Mouse (Mus musculus) liver, embryonic 16.5 days (tissue): Measurements from ENCODE around the gene Cramp1l. TPM values are rescaled to one million over a fixed set of nuclear protein-coding genes. Genes with fewer than 3 reads are reported as not detected.
"Not testable (repeated sequence)": the region's sequence is repeated elsewhere in the genome, so short reads cannot be mapped to it uniquely, and the experiment has no call there.

ENCODE experiments used
- ATAC-seq: fragments of 200-750 bp; cut with Nextera tagmentation; 2 replicates; pipeline ENCODE4 v1.8.0; 2017; ENCODE audit warnings: low read depth, mild to moderate bottlenecking, moderate number of reproducible peaks, moderate library complexity
- H3K27ac ChIP-seq: fragments of 300-500 bp; sonication (generic); 2 replicates; pipeline ENCODE4 v1.5.1; 2014; ENCODE audit warnings: mild to moderate bottlenecking, low read length
- H3K27me3 ChIP-seq: fragments of 300-500 bp; sonication (generic); 2 replicates; pipeline ENCODE4 v1.6.1; 2014; ENCODE audit warnings: low read depth, low read length, mixed read lengths; ENCODE audit not compliant: control insufficient read depth, insufficient read depth
- H3K36me3 ChIP-seq: fragments of 300-500 bp; sonication (generic); 2 replicates; pipeline ENCODE4 v1.6.1; 2014; ENCODE audit warnings: mild to moderate bottlenecking; ENCODE audit not compliant: control insufficient read depth, insufficient read depth
- H3K4me1 ChIP-seq: fragments of 300-500 bp; sonication (generic); 2 replicates; pipeline ENCODE4 v1.6.1; 2014; ENCODE audit warnings: low read depth, low read length, mixed read lengths; ENCODE audit not compliant: control insufficient read depth
- H3K4me2 ChIP-seq: fragments of 300-500 bp; sonication (generic); 2 replicates; pipeline ENCODE4 v1.6.1; 2014; ENCODE audit warnings: low read depth, low read length, mixed read lengths
- H3K4me3 ChIP-seq: fragments of 300-500 bp; sonication (generic); 2 replicates; pipeline ENCODE4 v1.5.1; 2014; ENCODE audit warnings: low read depth, mild to moderate bottlenecking, low read length
- H3K9ac ChIP-seq: fragments of 300-500 bp; sonication (generic); 2 replicates; pipeline ENCODE4 v1.6.1; 2014; ENCODE audit warnings: low read depth, low read length
- H3K9me3 ChIP-seq: fragments of 300-500 bp; sonication (generic); replicated peaks from 2 replicates; pipeline ENCODE4 v1.6.1; 2016; ENCODE audit warnings: low read length; ENCODE audit not compliant: control insufficient read depth
- WGBS: fragments of 180-500 bp; shearing (Covaris S2); extraction: QIAGEN DNeasy Blood & Tissue Kit; methylation state at CpG from one replicate; pipeline ENCODE4 v1.1.7; 2014; ENCODE audit not compliant: insufficient replicate concordance; 5-methylcytosine and 5-hydroxymethylcytosine counted together
- polyA plus RNA-seq: library from polyadenylated mRNA; unstranded; fragments of >200 nt; fragmentation: Nextera tagmentation; extraction: Ambion mirVana; gene quantifications from 2 replicates; pipeline ENCODE4 v1.2.1, GENCODE M21; 2015

Gene Cramp1l
- polyA plus RNA-seq, 1 experiment from 2014 or later = 2.9 TPM

DNA sequence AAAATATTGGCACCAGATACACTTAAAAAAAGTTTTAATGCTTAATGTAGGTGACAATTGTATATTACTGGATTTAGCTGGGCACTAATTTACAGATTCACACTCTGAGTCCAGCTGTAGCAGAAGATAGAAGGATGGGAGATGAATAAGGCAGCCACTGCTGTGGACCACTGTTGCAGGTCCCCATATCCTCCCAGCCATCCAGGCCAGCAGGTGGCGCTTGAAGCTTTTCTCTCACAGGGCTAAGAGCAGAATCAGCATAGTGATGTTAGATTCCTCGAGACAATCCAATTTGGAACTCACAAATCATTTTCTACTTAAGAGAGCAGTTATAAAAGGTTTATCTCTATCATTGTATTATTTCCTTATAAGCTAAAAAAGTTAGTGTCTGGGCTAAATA lies 73.1 kb downstream of the Cramp1l start:
- WGBS = 7% methylated on average over 2 of the region's 2 CpGs
- not testable (repeated sequence) for H3K27ac ChIP-seq, H3K36me3 ChIP-seq, H3K4me3 ChIP-seq, H3K9me3 ChIP-seq, H3K4me2 ChIP-seq, H3K27me3 ChIP-seq, H3K4me1 ChIP-seq, H3K9ac ChIP-seq
- ATAC-seq = peak; percentile 62

GRCm38 (mm10) chr17:24937266-24937665 lies 78.3 kb downstream of the Cramp1l start:
- 47% methylated on average over 6 of the region's 6 CpGs for WGBS
- H3K9me3 ChIP-seq = no peaks in the 10 kb centered on the region
- 0 out of 2 replicates have a peak, but pooled peaks cover 2% of the 10 kb centered on the region for H3K36me3 ChIP-seq
- H3K27ac ChIP-seq = peak overlapping the region; percentile 90
- H3K4me1 ChIP-seq = peaks cover 30% of the 10 kb centered on the region
- no peak for ATAC-seq
- H3K9ac ChIP-seq = peak overlapping the region; percentile 90
- H3K4me3 ChIP-seq = peak overlapping the region; percentile 78
- H3K4me2 ChIP-seq = peak overlapping the region; percentile 95
- H3K27me3 ChIP-seq = no peaks in the 10 kb centered on the region

- under 1% methylated on average over 77 of the region's 78 CpGs for WGBS
- peak; percentile 99 for ATAC-seq
- H3K27me3 ChIP-seq = no peaks in the 10 kb centered on the region
- H3K9ac ChIP-seq = peak within 1 kb of the TSS; percentile 90
- peak within 1 kb of the TSS; percentile 95 for H3K4me2 ChIP-seq
- H3K4me1 ChIP-seq = peaks cover 30% of the 10 kb centered on the region
- H3K36me3 ChIP-seq = peaks cover 2% of the 10 kb centered on the region; the same call in 1 of the 2 replicates
- H3K9me3 ChIP-seq = no peaks in the 10 kb centered on the region
- peak within 1 kb of the TSS; percentile 90 for H3K27ac ChIP-seq
- H3K4me3 ChIP-seq = peak within 1 kb of the TSS; percentile 78
These were observed 79.0 kb downstream of the Cramp1l start, which contains the start of gene Mapk8ip3 for GRCm38 (mm10) chr17:24936259-24937237. TSS of gene Mapk8ip3 (minus strand) at chr17:24936977.

GRCm38 (mm10) chr17:24935666-24936065 lies 79.9 kb downstream of the Cramp1l start:
- H3K36me3 ChIP-seq = peaks cover 2% of the 10 kb centered on the region; the same call in 1 of the 2 replicates
- H3K9ac ChIP-seq = peak overlapping the region; percentile 90
- H3K4me3 ChIP-seq = peak overlapping the region; percentile 78
- H3K27ac ChIP-seq = peak overlapping the region; percentile 56
- no peak for ATAC-seq
- peaks cover 30% of the 10 kb centered on the region for H3K4me1 ChIP-seq
- peak overlapping the region; percentile 95 for H3K4me2 ChIP-seq
- no peaks in the 10 kb centered on the region for H3K9me3 ChIP-seq
- H3K27me3 ChIP-seq = no peaks in the 10 kb centered on the region

DNA sequence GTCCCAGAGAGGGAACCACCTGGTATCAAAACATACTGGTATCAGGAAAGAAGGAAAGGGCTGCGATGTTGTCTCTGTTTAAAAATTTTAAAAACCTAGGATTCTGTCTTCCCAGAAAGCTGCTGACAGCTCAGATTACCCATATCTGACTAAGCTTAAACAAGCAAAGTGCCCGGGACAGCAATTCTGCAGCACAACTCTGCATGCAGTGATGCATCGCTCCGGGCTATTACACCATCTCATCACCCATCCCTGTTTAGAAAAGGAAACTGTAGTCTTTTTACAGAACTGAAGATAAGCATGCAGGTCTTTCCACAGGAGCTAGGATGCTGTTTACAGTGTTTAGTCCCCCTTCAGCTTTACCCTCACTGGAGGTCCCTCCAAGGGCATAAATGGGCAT lies 80.7 kb downstream of the Cramp1l start:
- H3K27ac ChIP-seq = peak overlapping the region; percentile 21
- H3K4me2 ChIP-seq = peak overlapping the region; percentile 95
- no peak for ATAC-seq
- peaks cover 2% of the 10 kb centered on the region; the same call in 1 of the 2 replicates for H3K36me3 ChIP-seq
- H3K4me1 ChIP-seq = peaks cover 30% of the 10 kb centered on the region
- H3K9ac ChIP-seq = peak overlapping the region; percentile 90
- H3K9me3 ChIP-seq = no peaks in the 10 kb centered on the region
- WGBS = 65% methylated on average over 4 of the region's 4 CpGs
- peak overlapping the region; percentile 78 for H3K4me3 ChIP-seq
- no peaks in the 10 kb centered on the region for H3K27me3 ChIP-seq

- H3K36me3 ChIP-seq = peaks cover 2% of the 10 kb centered on the region; the same call in 1 of the 2 replicates
- no peak overlapping the region for H3K4me3 ChIP-seq
- H3K4me1 ChIP-seq = peaks cover 30% of the 10 kb centered on the region
- no peaks in the 10 kb centered on the region for H3K9me3 ChIP-seq
- H3K27me3 ChIP-seq = no peaks in the 10 kb centered on the region
- H3K4me2 ChIP-seq = no peak overlapping the region
- no peak overlapping the region for H3K27ac ChIP-seq
- H3K9ac ChIP-seq = no peak overlapping the region
- no peak for ATAC-seq
- 70% methylated on average over 4 of the region's 4 CpGs for WGBS
These were observed 82.4 kb downstream of the Cramp1l start for GRCm38 (mm10) chr17:24933163-24933562.

- no peak overlapping the region for H3K27ac ChIP-seq
- no peak for ATAC-seq
- H3K9me3 ChIP-seq = no peaks in the 10 kb centered on the region
- H3K36me3 ChIP-seq = peaks cover 7% of the 10 kb centered on the region
- H3K4me1 ChIP-seq = peaks cover 30% of the 10 kb centered on the region
- no peak overlapping the region for H3K9ac ChIP-seq
- WGBS = 84% methylated on average over 4 of the region's 4 CpGs
- H3K4me2 ChIP-seq = no peak overlapping the region
- no peak overlapping the region for H3K4me3 ChIP-seq
- H3K27me3 ChIP-seq = no peaks in the 10 kb centered on the region
These were observed 83.2 kb downstream of the Cramp1l start for GRCm38 (mm10) chr17:24932431-24932830.

DNA sequence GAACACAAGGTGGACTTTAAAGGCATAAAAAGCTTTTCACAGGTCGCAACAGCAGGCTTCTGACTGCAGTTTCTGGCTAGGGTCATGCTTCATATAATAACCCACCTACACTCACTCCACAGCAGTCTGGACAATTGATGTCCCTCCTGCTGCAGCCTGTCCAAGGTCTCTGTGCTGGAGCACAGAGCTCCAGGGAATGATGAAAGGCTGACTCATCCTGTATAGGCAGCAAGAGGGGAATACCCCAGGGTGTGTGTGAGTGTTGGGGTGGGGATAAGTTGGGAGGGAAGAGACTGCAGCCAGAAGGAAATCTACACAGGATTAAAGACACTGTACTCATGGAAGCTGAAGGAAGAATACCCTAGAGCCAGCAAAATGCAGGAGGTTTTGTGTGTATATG lies 86.1 kb downstream of the Cramp1l start:
- Histone ChIP-seq H3K4me3 (no peak overlapping the region), H3K4me2 (no peak overlapping the region), H3K4me1 (peaks cover 14% of the 10 kb centered on the region), H3K27me3 (no peaks in the 10 kb centered on the region), H3K9me3 (no peaks in the 10 kb centered on the region), H3K27ac (no peak overlapping the region), H3K9ac (no peak overlapping the region), H3K36me3 (peaks cover 23% of the 10 kb centered on the region)
- 88% methylated on average over 1 of the region's 1 CpGs for WGBS
- no peak for ATAC-seq

DNA sequence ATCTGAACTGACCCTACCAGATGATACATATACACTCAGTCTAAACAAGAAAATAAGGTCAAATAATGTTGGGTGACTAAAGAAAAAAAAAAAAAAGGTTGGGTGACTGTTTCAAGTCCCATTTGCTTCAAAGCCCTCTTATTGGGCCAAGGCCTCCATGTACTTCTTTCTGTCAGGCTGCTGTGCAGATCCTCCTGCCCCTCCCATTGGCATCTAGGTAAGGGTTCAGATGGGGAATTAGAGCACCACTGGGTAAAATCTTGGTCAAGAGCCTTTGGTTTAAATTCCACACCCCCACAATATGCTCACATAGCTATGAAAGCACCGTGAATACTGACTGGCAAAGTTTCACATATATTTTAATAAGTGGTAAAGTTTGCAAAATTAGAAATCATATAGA lies 92.3 kb downstream of the Cramp1l start:
- H3K9me3 ChIP-seq = no peaks in the 10 kb centered on the region
- H3K27ac ChIP-seq = no peak overlapping the region
- H3K36me3 ChIP-seq = peaks cover 41% of the 10 kb centered on the region
- H3K9ac ChIP-seq = no peak overlapping the region
- H3K4me1 ChIP-seq = no peaks in the 10 kb centered on the region
- ATAC-seq = no peak
- H3K4me3 ChIP-seq = no peak overlapping the region
- no peaks in the 10 kb centered on the region for H3K27me3 ChIP-seq
- 79% methylated on average over 1 of the region's 1 CpGs for WGBS
- no peak overlapping the region for H3K4me2 ChIP-seq
